Mouse (Mus musculus): ENCODE data around the gene Rack1.

- TF ChIP-seq POLR2A (IDR thresholded peaks at IDR 0.05; ENCODE audit: insufficient read length, low read depth) (no peak), E2F4 (IDR thresholded peaks at IDR 0.05; ENCODE audit: insufficient read depth) (no peak), POLR2AphosphoS2 (IDR thresholded peaks at IDR 0.05; ENCODE audit: insufficient read length, low read depth) (no peak)
These were observed 51.3 kb downstream of the Rack1 start for GRCm38 (mm10) chr11:48851270-48851995.

All from myocyte (in vitro differentiated cells).